Mouse (Mus musculus) lung, embryonic 15.5 days (tissue): ENCODE measurements at regions not wholly inside any gene's neighbourhood (a gene's known extent, or its start where the extent isn't known, plus 50 kb on each side); places are given as distances from the start of the nearest gene placed in this dataset.
A peak's percentile ranks its signal among the peaks of the same experiment; 100 is the strongest.

ENCODE experiments used
- ATAC-seq: fragments of 200-750 bp; cut with Nextera tagmentation; 2 replicates; pipeline ENCODE4 v1.8.0; 2017; ENCODE audit warnings: moderate number of reproducible peaks, borderline replicate concordance; ENCODE audit not compliant: low FRiP score, low TSS enrichment; ENCODE audit errors: extremely low read depth
- H3K27ac ChIP-seq: fragments of 300-500 bp; sonication (generic); 2 replicates; pipeline ENCODE4 v1.5.1; 2015; ENCODE audit warnings: moderate library complexity, mild to moderate bottlenecking, inconsistent platforms
- H3K27me3 ChIP-seq: fragments of 300-500 bp; sonication (generic); 2 replicates; pipeline ENCODE4 v1.6.1; 2015; ENCODE audit warnings: inconsistent platforms
- H3K36me3 ChIP-seq: fragments of 300-500 bp; sonication (generic); 2 replicates; pipeline ENCODE4 v1.6.1; 2015; ENCODE audit warnings: inconsistent platforms
- H3K4me1 ChIP-seq: fragments of 300-500 bp; sonication (generic); 2 replicates; pipeline ENCODE4 v1.6.1; 2015; ENCODE audit warnings: inconsistent platforms
- H3K4me2 ChIP-seq: fragments of 300-500 bp; sonication (generic); 2 replicates; pipeline ENCODE4 v1.6.1; 2015; ENCODE audit warnings: inconsistent platforms, mild to moderate bottlenecking, moderate library complexity
- H3K4me3 ChIP-seq: fragments of 300-500 bp; sonication (generic); 2 replicates; pipeline ENCODE4 v1.5.1; 2015; ENCODE audit warnings: mild to moderate bottlenecking, inconsistent platforms
- H3K9ac ChIP-seq: fragments of 300-500 bp; sonication (generic); 2 replicates; pipeline ENCODE4 v1.6.1; 2015; ENCODE audit warnings: inconsistent platforms
- H3K9me3 ChIP-seq: fragments of 300-500 bp; sonication (generic); 2 replicates; pipeline ENCODE4 v1.6.1; 2016; ENCODE audit warnings: inconsistent platforms
- WGBS: fragments of 180-500 bp; shearing (Covaris S2); methylation state at CpG from one replicate; pipeline ENCODE4 v1.1.7; 2015; 5-methylcytosine and 5-hydroxymethylcytosine counted together

DNA sequence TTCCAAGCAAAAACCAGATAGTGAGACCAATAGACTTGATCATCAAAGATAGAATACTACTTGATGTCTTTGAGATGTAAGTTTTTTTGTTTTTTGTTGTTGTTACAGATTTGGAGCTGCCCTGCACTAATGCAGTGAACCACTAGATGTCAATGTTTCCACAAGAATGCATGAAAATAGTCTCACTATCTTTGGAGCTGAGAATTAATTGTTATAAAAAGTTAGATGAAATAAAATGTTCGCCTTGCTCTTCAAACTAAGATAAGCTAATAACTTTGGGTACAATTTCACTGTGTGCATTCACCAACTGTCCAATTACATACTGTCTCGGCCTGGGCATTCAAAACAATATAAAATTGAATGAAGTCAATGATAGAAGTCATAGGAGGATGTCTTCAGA is 223.2 kb upstream of the Agtr1b start:
- Histone ChIP-seq H3K9me3 (no peaks in the 10 kb centered on the region), H3K4me1 (no peaks in the 10 kb centered on the region), H3K4me3 (no peak overlapping the region), H3K36me3 (no peaks in the 10 kb centered on the region), H3K4me2 (no peak overlapping the region), H3K27ac (no peak overlapping the region), H3K27me3 (no peaks in the 10 kb centered on the region), H3K9ac (no peak overlapping the region)
- whole genome bisulfite sequencing, result 20% methylated on average over 2 of the region's 2 CpGs
- no peak for ATAC-seq

DNA sequence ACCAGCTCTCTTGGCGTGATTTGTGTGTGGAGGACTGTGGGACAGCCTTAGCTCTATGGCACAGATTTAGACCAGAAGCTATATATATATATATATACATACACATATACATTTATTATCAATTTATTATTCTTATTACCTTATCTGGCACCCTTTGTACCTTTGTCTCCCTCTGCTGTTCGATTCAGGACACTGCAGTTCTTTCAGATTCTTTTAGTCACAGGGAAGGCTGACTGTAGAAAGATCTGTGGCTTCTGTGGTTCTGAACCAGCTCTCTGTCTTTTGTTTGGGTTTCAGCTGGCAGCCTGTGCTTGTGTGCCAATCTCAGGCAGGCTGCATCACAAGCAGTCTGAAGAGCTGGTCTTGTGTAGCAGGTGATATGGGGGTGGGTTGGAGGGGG is 184.6 kb upstream of the Agtr1b start:
- Histone ChIP-seq H3K27ac (no peak overlapping the region), H3K4me3 (no peak overlapping the region), H3K9me3 (no peaks in the 10 kb centered on the region), H3K27me3 (no peaks in the 10 kb centered on the region), H3K4me2 (no peak overlapping the region), H3K9ac (no peak overlapping the region), H3K4me1 (no peaks in the 10 kb centered on the region), H3K36me3 (no peaks in the 10 kb centered on the region)
- ATAC-seq, result no peak
- WGBS, result 41% methylated on average over 2 of the region's 2 CpGs

DNA sequence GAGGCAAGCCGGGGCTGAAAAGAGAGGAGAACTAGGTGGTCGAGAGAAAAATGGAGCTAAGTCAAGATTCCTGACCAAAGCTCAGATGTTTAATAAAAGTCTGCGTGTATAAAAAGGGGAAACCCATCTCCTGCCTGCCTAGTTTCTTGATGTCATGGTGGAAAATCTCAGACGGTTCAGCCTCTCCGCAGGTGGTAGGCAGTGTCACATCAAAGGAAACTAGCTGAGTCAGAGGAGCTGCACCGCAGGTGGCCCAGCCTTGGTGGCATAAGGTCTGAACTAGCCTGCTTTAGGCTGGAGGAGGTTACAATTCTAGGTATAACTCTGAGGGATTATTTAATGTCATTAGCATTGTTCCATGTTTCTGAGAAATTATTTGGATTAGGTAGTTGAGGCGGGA is 177.0 kb upstream of the Agtr1b start:
- no peaks in the 10 kb centered on the region for H3K27me3 ChIP-seq
- H3K4me1 ChIP-seq, result no peaks in the 10 kb centered on the region
- H3K27ac ChIP-seq, result no peak overlapping the region
- H3K36me3 ChIP-seq, result no peaks in the 10 kb centered on the region
- H3K4me3 ChIP-seq, result no peak overlapping the region
- no peak overlapping the region for H3K9ac ChIP-seq
- 68% methylated on average over 7 of the region's 7 CpGs for WGBS
- ATAC-seq, result no peak
- H3K4me2 ChIP-seq, result no peak overlapping the region
- H3K9me3 ChIP-seq, result no peaks in the 10 kb centered on the region

DNA sequence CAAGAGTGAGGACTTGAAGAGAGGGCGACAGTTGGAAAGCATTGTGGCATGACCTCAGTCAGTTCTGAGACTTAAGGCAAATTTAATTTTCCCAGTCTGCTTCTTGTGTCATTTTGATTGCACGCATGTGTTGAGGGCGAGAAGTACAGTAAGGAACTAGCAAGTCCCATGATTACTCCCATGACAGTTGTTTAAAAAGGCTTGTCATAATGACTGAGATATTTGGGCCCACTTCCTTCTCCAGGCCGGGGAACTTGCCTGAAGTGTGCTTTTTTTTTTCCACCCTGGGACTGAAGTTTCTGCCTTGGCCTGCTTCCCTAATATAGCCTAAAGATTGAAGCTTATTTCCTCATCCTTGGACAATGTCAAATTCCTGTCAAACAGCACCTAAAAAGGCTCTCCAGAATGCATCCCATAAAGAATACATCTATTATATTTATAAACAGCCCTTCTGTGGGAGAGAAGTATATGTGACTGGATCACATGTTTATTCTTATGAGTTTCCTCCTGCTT is 171.6 kb upstream of the Agtr1b start:
- Histone ChIP-seq H3K9me3 (no peaks in the 10 kb centered on the region), H3K36me3 (no peaks in the 10 kb centered on the region), H3K4me1 (no peaks in the 10 kb centered on the region), H3K27me3 (no peaks in the 10 kb centered on the region), H3K4me3 (no peak overlapping the region), H3K27ac (no peak overlapping the region; the same call in 1 of the 2 replicates), H3K9ac (no peak overlapping the region), H3K4me2 (no peak overlapping the region)
- WGBS, result 38% methylated on average over 4 of the region's 4 CpGs
- peak; percentile 49; the same call in 1 of the 2 replicates for ATAC-seq

DNA sequence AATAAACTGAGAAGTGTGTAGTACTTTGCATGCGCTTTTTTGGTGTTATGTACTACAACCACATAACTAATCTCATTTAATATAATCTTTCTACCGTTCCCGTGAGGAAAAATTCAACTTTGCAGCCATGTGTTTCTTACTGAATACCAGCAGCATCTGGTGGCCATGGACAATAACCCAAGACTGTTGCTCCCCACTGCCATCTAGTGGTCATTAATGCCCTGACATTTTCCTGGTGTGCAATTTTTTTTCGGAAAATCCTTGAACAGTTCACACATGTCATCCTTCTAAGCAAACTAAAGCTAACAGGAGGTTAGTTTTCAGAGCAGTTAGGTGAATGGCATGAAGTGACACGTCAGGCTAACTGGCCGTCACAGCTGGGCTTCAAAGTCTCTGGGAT is 153.8 kb upstream of the Agtr1b start:
- Histone ChIP-seq H3K4me3 (no peak overlapping the region), H3K9me3 (no peaks in the 10 kb centered on the region), H3K9ac (no peak overlapping the region), H3K4me2 (no peak overlapping the region), H3K36me3 (no peaks in the 10 kb centered on the region), H3K4me1 (no peaks in the 10 kb centered on the region), H3K27ac (no peak overlapping the region), H3K27me3 (no peaks in the 10 kb centered on the region)
- 39% methylated on average over 6 of the region's 6 CpGs for WGBS
- ATAC-seq, result no peak

DNA sequence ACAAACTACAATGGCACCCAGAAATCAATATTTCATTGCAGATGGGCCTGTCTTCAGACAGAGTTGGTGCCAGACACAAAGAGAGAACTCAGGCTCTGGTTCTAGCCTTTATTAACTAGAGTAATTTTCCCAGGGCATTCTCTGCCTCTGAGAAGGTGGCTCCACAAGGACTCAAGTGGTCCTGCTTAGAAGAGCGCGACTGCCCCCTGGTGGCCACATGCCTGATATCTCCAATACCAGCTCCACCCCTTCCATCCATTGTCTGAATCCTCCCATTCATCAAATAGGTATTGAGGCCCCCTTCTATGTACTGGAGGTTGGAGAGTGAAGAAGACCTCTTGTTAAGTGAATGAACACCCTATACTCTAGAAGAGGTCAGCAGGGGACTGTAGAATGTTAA is 142.2 kb upstream of the Agtr1b start:
- H3K27me3 ChIP-seq, result no peaks in the 10 kb centered on the region
- no peak overlapping the region for H3K4me2 ChIP-seq
- H3K9me3 ChIP-seq, result no peaks in the 10 kb centered on the region
- H3K4me3 ChIP-seq, result no peak overlapping the region
- H3K4me1 ChIP-seq, result no peaks in the 10 kb centered on the region
- peak; percentile 75 for ATAC-seq
- H3K36me3 ChIP-seq, result no peaks in the 10 kb centered on the region
- H3K9ac ChIP-seq, result no peak overlapping the region
- 2% methylated on average over 2 of the region's 2 CpGs for WGBS
- H3K27ac ChIP-seq, result no peak overlapping the region

DNA sequence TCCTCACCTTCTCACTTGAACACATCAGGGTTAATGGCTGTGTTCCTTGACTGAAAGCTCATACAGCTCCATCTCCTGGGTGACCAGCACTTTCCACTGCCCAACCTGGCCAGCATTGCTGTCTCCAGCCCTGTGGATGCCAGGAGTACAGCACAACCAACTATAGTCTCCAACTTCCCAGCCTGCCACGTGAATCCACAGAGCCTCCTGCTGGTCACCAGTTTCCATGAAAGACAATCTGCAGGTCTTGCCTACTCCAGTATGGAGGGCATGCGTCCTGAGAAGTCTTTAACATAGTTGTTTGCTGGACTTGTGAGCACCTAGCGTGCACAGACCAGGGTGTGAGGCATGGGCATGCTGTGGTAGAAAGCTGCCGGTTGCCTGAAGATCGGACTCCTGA is 138.6 kb upstream of the Agtr1b start:
- H3K27me3 ChIP-seq, result no peaks in the 10 kb centered on the region
- 88% methylated on average over 5 of the region's 5 CpGs for WGBS

More for the DNA sequence above, 138.6 kb upstream of the Agtr1b start:
- H3K4me2 ChIP-seq, result no peak overlapping the region
- no peak overlapping the region for H3K4me3 ChIP-seq
- H3K36me3 ChIP-seq, result no peaks in the 10 kb centered on the region
- H3K4me1 ChIP-seq, result no peaks in the 10 kb centered on the region
- H3K9ac ChIP-seq, result no peak overlapping the region
- no peaks in the 10 kb centered on the region for H3K9me3 ChIP-seq
- no peak for ATAC-seq
- no peak overlapping the region for H3K27ac ChIP-seq
